Mouse (Mus musculus): ENCODE data around the gene Tor1aip1.

Gene Tor1aip1

DNA sequence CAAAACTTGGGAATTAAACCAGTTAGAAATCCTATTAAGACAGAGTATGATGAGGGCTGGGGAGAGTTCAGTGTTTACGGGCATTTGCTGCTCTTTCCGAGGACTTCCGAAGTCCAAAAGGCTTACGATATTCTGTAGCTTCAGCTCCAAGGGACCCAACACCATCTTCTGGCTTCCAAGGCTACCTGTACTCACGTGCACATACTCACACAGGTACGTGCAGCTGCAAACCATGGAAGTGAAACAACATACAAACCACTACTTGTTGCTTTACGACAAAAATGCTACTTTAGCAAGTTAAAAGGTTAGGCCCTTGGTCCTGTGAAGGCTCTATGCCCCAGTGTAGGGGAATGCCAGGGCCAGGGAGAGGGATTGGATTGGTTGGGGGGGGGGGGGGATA is 2.4 kb downstream of the Tor1aip1 start:
- no peak for DNase-seq (ENCODE audit: low read depth)

DNA sequence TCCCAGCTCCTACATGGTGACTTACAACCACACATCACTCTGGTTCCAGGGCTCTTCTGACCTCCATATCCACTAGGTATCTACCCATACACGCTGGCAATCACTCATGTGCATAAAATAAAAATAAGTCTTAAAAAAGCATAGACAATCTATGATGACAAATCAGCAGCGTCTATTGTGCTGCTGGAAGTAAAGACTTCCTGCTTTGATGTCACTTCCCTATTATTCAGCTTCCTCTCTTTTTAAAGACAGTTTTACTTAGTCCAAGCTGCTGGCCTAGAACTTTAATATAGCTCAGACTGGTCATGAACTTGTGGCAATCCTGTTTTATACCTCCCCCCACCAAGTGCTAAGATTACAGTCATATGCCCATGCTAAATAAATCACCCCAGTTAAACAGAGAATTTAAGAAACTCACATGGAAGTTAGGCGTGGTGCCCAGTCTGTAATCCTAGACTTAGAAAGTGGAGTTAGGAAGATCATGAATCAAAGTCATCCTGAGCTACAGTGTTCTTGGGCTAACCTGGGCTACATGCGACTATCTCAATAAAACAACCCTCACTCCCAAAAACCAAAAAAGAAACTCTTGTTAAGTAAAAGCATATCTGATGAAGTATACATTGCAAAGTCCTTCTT is 7.8 kb downstream of the Tor1aip1 start:
- DNase-seq (ENCODE audit: low read depth): no peak

DNA sequence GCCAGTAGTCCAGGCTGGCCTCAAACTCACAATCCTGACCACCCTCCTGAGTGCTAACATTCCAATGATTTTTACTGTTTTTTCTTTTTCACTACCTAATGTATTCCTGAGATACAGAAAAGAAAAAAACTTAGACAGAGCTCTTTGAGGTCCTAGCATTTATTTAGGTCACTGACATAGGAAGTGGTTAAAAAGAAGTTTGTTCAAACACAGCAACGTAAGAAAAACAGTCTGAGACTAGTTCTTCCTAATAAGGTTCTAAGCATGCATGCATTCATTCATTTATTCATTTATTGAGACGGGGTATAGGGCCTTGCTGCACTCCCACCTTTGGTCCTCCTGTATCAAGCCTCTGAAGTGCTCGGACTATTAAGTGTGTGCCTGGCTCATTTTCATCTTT is 8.4 kb downstream of the Tor1aip1 start:
- DNase-seq (ENCODE audit: low read depth): no peak

DNA sequence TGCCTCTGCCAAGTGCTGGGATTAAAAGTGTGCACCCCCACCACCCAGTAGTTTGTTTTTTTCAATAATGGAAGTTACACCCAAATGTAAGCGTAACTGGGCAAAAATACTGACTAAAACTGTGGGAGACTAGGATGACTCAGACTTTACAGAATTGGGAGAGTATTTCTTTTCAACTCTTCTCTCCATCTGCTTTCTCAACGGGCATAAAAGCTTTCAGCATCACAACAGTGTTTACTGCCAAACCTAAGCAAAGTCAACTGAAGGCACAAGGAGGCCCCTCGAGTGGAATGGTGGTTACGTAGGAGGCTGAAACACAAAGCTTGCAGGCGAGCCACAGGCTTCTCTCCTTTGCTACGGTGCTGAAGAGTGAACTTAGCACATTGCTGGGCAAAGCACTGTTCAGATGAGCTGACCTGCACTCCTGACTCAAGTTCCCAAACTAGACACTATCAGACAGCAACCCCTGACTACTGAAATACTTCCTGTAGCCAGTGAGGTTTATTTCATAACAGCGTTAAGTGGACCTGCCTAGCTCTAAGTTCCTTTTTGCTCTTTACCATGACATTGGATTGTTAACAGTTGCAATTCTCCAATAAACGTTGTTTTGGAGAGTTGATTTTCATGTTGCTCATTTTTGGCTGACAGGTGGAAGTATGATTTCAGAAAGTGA is 11.3 kb downstream of the Tor1aip1 start:
- no peak for DNase-seq (ENCODE audit: low read depth)

- DNase-seq (ENCODE audit: low read depth): no peak
Measured at GRCm38 (mm10) chr1:156020402-156020801, 15.9 kb downstream of the Tor1aip1 start.

DNA sequence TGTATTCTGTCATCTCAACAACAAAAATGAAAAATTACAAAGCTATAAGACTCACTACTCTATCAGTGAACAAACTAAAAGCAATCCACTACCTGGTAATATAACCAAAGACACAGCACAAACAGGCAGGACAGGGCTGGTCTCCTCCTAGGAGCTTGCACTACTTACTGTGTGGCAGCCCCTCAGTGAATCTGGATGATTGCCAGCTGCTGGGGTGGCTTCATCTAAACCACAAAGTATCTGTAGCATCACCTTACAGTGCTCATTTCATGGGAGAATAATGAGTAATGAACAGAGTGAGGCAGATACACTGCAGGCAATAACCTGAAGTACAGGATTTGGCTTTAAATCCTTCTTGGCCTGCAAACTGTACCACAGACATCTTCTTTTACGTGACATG is 16.5 kb downstream of the Tor1aip1 start:
- no peak for DNase-seq (ENCODE audit: low read depth)

GRCm38 (mm10) chr1:156009003-156009402 is 27.3 kb downstream of the Tor1aip1 start:
- no peak for DNase-seq (ENCODE audit: low read depth)

DNA sequence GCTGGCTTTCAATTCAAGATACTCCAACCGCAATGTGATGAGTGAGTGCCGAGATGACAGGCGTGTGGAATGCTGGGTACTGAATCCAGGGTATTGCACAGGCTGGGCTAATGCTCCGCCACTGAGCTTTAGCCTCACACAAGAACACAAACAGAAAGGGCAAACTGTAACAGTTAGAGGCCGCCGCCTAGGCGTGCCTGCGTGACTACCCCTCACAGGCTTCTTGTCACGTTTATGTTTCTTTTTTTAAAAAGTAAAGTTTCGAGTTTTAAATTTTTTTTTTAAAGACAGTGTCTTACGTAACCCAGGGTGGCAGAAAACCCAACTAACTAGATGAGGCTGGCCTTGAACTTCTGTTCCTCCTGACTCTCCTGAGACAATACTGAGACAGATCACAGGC is 30.4 kb downstream of the Tor1aip1 start:
- no peak for DNase-seq (ENCODE audit: low read depth)

GRCm38 (mm10) chr1:156003201-156003935 is 32.9 kb downstream of the Tor1aip1 start:
- no peak for DNase-seq (ENCODE audit: low read depth)

DNA sequence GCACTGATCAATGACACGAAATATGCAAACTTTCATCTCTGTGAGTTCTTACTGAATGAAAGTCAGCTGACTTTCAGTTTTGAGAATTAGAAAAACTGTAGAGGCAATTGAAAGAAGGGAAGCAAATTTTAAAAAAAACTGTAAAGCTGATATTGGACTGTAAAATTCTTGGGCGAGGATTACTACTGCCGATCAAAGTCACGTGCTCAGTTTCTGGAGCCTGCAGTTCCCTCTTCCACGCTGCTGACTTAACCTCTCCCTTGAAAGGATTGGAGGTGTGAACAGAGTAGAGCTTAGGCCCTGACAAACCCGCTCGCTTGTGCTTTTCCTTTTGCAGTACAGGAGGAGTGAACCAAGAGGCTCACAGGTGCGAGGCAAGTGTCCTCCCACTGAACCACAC is 33.9 kb downstream of the Tor1aip1 start:
- DNase-seq (ENCODE audit: low read depth): no peak

GRCm38 (mm10) chr1:155995612-155996011 is 40.7 kb downstream of the Tor1aip1 start:
- DNase-seq (ENCODE audit: low read depth): no peak

- DNase-seq (ENCODE audit: low read depth): no peak
Measured at GRCm38 (mm10) chr1:155994524-155994923, 41.8 kb downstream of the Tor1aip1 start.

- no peak for DNase-seq (ENCODE audit: low read depth)
Measured at GRCm38 (mm10) chr1:155990391-155990790, 45.9 kb downstream of the Tor1aip1 start.

DNA sequence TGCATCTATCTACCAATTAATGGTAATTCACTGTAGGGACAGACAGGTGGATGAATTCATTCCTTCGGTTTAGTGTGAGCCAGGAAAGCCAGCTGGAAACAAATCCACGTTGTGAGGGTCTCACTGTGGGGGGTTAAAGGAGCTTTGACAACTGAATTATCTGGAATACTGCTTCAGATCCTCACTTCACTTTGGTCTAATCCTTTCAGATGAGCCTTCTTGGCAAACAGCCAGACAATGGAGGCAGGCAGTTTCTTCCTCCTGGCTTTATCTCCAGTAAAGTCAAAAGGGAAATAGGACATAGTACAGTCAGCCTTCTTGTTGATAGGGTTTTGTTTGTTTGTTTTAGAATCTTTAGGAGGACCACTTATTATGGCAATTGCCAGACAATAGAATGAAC is 46.9 kb downstream of the Tor1aip1 start:
- no peak for DNase-seq (ENCODE audit: low read depth)

DNA sequence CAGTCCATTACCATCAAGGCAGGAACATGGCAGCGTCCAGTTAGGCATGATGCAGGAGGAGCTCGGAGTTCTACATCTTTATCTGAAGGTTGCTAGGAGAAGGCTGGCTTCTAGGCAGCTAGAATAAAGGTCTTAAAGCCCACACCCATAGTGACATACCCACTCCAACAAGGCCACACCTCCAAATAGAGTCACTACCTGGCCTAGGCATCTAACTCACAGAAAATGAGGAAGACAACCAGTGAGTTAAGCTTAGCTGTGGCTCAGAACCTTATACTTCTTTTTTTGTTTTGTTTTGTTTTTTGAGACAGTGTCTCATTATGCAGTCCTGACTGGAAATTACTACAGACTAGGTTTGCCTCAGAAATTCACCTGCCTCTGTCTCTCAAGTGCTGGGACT is 48.7 kb downstream of the Tor1aip1 start:
- no peak for DNase-seq (ENCODE audit: low read depth)

DNA sequence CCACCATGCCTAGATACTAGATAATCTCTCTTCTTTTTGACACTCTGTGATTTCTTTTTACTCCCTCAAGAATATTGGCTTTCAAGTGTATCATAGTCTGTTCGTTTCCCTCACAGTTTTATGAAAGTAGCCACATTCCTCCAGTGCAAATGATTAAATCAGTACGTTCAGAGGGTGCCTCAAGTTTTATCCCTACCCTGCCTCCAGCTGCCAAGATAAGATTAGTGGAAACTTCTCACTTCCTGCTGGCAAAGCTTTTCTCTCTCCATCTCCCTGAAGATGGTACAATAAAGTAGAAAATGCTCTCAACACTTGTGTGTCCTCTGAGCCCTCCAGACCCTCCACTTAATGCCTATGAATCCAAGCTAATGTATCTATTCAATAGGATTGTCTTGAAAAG is 61.3 kb downstream of the Tor1aip1 start:
- DNase-seq (ENCODE audit: low read depth): no peak

DNA sequence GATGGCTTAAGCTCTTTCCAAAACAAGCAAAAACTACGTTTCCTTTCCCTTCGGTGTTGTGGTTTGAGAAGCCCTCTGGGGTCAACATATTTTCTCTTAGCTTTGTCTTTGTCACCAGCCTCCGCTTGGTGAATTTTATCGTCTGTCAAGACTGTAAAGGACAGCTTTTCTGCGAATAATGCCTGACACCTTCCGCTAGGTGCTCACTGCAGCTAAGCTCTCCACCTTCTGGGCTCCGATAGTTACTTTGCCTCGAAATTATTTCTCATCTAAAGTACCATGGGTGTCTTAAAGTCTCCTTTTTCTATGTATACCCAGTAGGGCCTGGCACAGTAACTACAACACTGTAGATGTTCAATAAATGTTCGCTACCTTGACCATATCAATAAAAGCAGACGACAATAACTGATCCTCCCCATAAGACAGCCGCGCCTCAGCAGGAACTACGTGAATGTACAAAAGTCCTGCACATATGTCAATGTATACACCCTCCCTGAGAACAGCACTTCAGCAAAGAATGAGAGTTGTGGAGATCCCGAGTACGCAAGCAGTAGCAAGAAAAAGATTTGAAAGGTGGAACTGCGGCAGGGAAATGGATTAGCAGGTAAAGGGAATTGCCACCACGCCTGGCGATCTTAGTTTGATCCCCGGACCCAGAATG is 62.4 kb downstream of the Tor1aip1 start:
- no peak for DNase-seq (ENCODE audit: low read depth)

DNA sequence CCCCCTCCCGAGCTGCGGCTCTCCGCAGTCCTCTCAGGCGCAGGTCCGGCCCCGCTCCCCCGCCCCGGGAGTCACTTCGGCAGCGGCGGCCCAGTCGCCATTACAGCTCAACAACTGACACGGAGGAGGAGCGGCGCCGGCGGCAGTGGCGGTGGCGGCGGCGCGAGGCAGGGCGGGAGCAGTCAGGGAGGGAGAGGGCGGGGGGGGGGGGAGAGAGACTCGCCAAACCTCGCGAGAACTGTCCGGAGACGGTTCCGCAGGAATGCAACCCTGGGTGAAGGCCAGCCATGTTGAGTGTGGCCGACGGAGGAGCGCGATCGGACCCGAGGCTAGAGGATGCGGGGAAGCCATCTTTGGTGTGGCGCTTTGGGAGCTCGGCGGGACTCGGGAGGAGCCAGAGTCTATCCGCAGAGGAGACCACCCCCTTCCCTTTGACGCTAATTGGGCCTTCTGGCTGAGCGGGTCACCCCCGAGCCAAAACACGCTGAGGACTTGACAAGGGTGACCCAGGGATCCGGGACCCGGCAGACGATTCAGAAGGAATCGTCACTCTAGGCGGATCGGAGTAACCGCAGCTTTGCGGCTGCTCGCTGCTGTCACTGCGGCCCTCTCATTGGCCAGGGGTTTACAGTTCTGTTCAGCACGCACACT is 63.1 kb downstream of the Tor1aip1 start, which contains the start of gene Cep350:
Gene Cep350, minus strand, starts transcription at position 188 of the 651 bp plus-strand sequence.
- DNase-seq (ENCODE audit: low read depth): peak; percentile 97

GRCm38 (mm10) chr1:155972146-155973067 is 63.9 kb downstream of the Tor1aip1 start:
- DNase-seq (ENCODE audit: low read depth): peak; percentile 20
